Mouse (Mus musculus): ENCODE results near the gene Galns. TPM values are rescaled to one million over a fixed set of nuclear protein-coding genes. Genes with fewer than 3 reads are reported as not detected.

Galns gene
- total and polyA plus RNA-seq, 3 experiments = 16.4 to 25.6 (median 25.6) TPM

GRCm38 (mm10) chr8:122586171-122586570 lies 25.1 kb downstream of the Galns start:
- Histone ChIP-seq H3K27ac (ENCODE audit: insufficient read depth, low read depth) (no peak overlapping the region), H3K36me3 (replicated peaks in 1 of 2; ENCODE audit: control insufficient read depth in 1 of 2, insufficient read depth in 1 of 2, low read length in 1 of 2) (peaks cover 22 to 80% of the 10 kb centered on the region in 2 experiments), H3K4me2 (ENCODE audit: insufficient read depth, low read depth, poor library complexity, severe bottlenecking) (no peak overlapping the region), H3K4me3 (replicated peaks in 1 of 3; ENCODE audit: low read depth in 2 of 3, low read length in 2 of 3, poor library complexity in 1 of 3) (no peak overlapping the region), H3K9ac (ENCODE audit: insufficient read depth, low read depth) (no peak overlapping the region), H3K27me3 (replicated peaks) (no peaks in the 10 kb centered on the region), H3K9me3 (replicated peaks; ENCODE audit: low read length) (no peaks in the 10 kb centered on the region), H3K79me2 (replicated peaks; ENCODE audit: control insufficient read depth, extremely low read depth, insufficient read depth, poor library complexity, severe bottlenecking) (no peaks in the 10 kb centered on the region), H3K4me1 (ENCODE audit: control insufficient read depth in 1 of 2, insufficient read depth in 2 of 2) (no peaks in the 10 kb centered on the region)
- in situ Hi-C loops (cut with MboI; ENCODE audit: low pct_ligation_motif_present, low pct_unique_long_range_greater_than_20kb, low sequenced_read_pairs) = no loop called here
- dilution Hi-C loops (cut with MboI; ENCODE audit: extremely low pct_ligation_motif_present, extremely low pct_unique_long_range_greater_than_20kb, low sequenced_read_pairs) = no loop called here
- no peak for DNase-seq (ENCODE audit: extremely low read depth)
- no peak for TF ChIP-seq TCF12 (IDR thresholded peaks at IDR 0.05; ENCODE audit: low read depth, low read length)

GRCm38 (mm10) chr8:122585411-122585891 lies 25.8 kb downstream of the Galns start:
- H3K4me1 ChIP-seq (ENCODE audit: control insufficient read depth in 1 of 2, insufficient read depth in 2 of 2) = peaks cover 0 to 3% of the 10 kb centered on the region in 2 experiments; a peak in 1 of 4 replicates
- DNase-seq (ENCODE audit: extremely low read depth) = no peak
- H3K27ac ChIP-seq (ENCODE audit: insufficient read depth, low read depth) = no peak overlapping the region
- dilution Hi-C loops (cut with MboI; ENCODE audit: extremely low pct_ligation_motif_present, extremely low pct_unique_long_range_greater_than_20kb, low sequenced_read_pairs) = no loop called here
- H3K9me3 ChIP-seq (replicated peaks; ENCODE audit: low read length) = no peaks in the 10 kb centered on the region
- no peaks in the 10 kb centered on the region for H3K79me2 ChIP-seq (replicated peaks; ENCODE audit: control insufficient read depth, extremely low read depth, insufficient read depth, poor library complexity, severe bottlenecking)
- no peak overlapping the region for H3K4me2 ChIP-seq (ENCODE audit: insufficient read depth, low read depth, poor library complexity, severe bottlenecking)
- TF ChIP-seq JUN (IDR thresholded peaks at IDR 0.05; ENCODE audit: insufficient read depth, low read depth, low read length) (no peak), CHD2 (IDR thresholded peaks at IDR 0.05; ENCODE audit: low read length) (no peak), USF2 (conservative IDR thresholded peaks at IDR 0.05; ENCODE audit: low read depth, low read length) (no peak), HCFC1 (IDR thresholded peaks at IDR 0.05; ENCODE audit: low read depth, low read length) (no peak), SMC3 (IDR thresholded peaks at IDR 0.05; ENCODE audit: low read depth, low read length) (no peak), RCOR1 (conservative IDR thresholded peaks at IDR 0.05; ENCODE audit: low read depth, low read length) (no peak), EP300 (IDR thresholded peaks at IDR 0.05; ENCODE audit: low read length) (no peak), PAX5 (IDR thresholded peaks at IDR 0.05; ENCODE audit: low read length) (no peak), ELF1 (IDR thresholded peaks at IDR 0.05; ENCODE audit: low read depth, low read length) (no peak), BHLHE40 (IDR thresholded peaks at IDR 0.05; ENCODE audit: low read depth, low read length) (no peak), RAD21 (IDR thresholded peaks at IDR 0.05; ENCODE audit: low read depth, low read length) (no peak), MAX (IDR thresholded peaks at IDR 0.05; ENCODE audit: low read length) (no peak), ZNF384 (IDR thresholded peaks at IDR 0.05; ENCODE audit: low read depth, low read length) (no peak), ZKSCAN1 (IDR thresholded peaks at IDR 0.05; ENCODE audit: borderline replicate concordance, low read depth, low read length) (no peak), KAT2A (IDR thresholded peaks at IDR 0.05; ENCODE audit: insufficient replicate concordance, low read length) (no peak)
- no peak overlapping the region for H3K9ac ChIP-seq (ENCODE audit: insufficient read depth, low read depth)
- peaks cover 17 to 79% of the 10 kb centered on the region in 2 experiments for H3K36me3 ChIP-seq (replicated peaks in 1 of 2; ENCODE audit: control insufficient read depth in 1 of 2, insufficient read depth in 1 of 2, low read length in 1 of 2)
- H3K27me3 ChIP-seq (replicated peaks) = no peaks in the 10 kb centered on the region
- H3K4me3 ChIP-seq (replicated peaks in 1 of 3; ENCODE audit: low read depth in 2 of 3, low read length in 2 of 3, poor library complexity in 1 of 3) = no peak overlapping the region
- in situ Hi-C loops (cut with MboI; ENCODE audit: low pct_ligation_motif_present, low pct_unique_long_range_greater_than_20kb, low sequenced_read_pairs) = no loop called here
